In genomic region chr5:137352011-137352975, GRCm38 (mm10) we compare ENCODE assay signal across 7 mouse cellular contexts. TPM values are rescaled to one million over a fixed set of nuclear protein-coding genes. Genes with fewer than 3 reads are reported as not detected.
DNase-seq lines count a peak whose midpoint lies in the region; ATAC-seq and TF ChIP-seq lines count a peak whose summit lies in the region.

No protein-coding gene starts in this region.

- H3K4me1 ChIP-seq in embryonic fibroblast, embryonic 13.5 days (ENCODE audit: control insufficient read depth, insufficient read depth, low read length) = no peaks in the 10 kb centered on the region; the same call in 1 of the 2 replicates
- peaks cover 45% of the 10 kb centered on the region for H3K4me1 ChIP-seq in hindbrain, embryonic 12.5 days
- peaks cover 46% of the 10 kb centered on the region for H3K4me1 ChIP-seq in limb, embryonic 15.5 days
- H3K4me1 ChIP-seq in neural tube, embryonic 13.5 days (replicated peaks) = peaks cover 46% of the 10 kb centered on the region

- 23% methylated on average over 16 of the region's 16 CpGs for WGBS in hindbrain, embryonic 12.5 days
- 4% methylated on average over 16 of the region's 16 CpGs for WGBS in limb, embryonic 15.5 days
- WGBS in neural tube, embryonic 13.5 days = 21% methylated on average over 16 of the region's 16 CpGs

- no peaks in the 10 kb centered on the region for H3K9me3 ChIP-seq in hindbrain, embryonic 12.5 days (replicated peaks)
- no peaks in the 10 kb centered on the region for H3K9me3 ChIP-seq in limb, embryonic 15.5 days
- H3K9me3 ChIP-seq in neural tube, embryonic 13.5 days = no peaks in the 10 kb centered on the region

- no peak for ATAC-seq in hindbrain, embryonic 12.5 days (ENCODE audit: low FRiP score)
- ATAC-seq in limb, embryonic 15.5 days (ENCODE audit: insufficient number of reproducible peaks, low FRiP score, low TSS enrichment, low read depth) = no peak
- no peak for ATAC-seq in neural tube, embryonic 13.5 days (ENCODE audit: low read depth)

- H3K4me2 ChIP-seq in hindbrain, embryonic 12.5 days (replicated peaks) = peak overlapping the region; percentile 85
- H3K4me2 ChIP-seq in limb, embryonic 15.5 days = peak overlapping the region; percentile 83
- peak overlapping the region; percentile 90 for H3K4me2 ChIP-seq in neural tube, embryonic 13.5 days

- H3K9ac ChIP-seq in hindbrain, embryonic 12.5 days = peak overlapping the region; percentile 87
- H3K9ac ChIP-seq in limb, embryonic 15.5 days = peak overlapping the region; percentile 87
- peak overlapping the region; percentile 79 for H3K9ac ChIP-seq in neural tube, embryonic 13.5 days

- H3K36me3 ChIP-seq in hindbrain, embryonic 12.5 days = peaks cover 26% of the 10 kb centered on the region
- H3K36me3 ChIP-seq in limb, embryonic 15.5 days = peaks cover 34% of the 10 kb centered on the region
- peaks cover 24% of the 10 kb centered on the region; the same call in 1 of the 2 replicates for H3K36me3 ChIP-seq in neural tube, embryonic 13.5 days

- no peak overlapping the region for H3K27ac ChIP-seq in embryonic fibroblast, embryonic 13.5 days (ENCODE audit: insufficient read depth, low read length)
- 0 out of 2 replicates have a peak overlapping the region, but pooled peaks have one; percentile 17 for H3K27ac ChIP-seq in hindbrain, embryonic 12.5 days
- H3K27ac ChIP-seq in limb, embryonic 15.5 days = peak overlapping the region; percentile 99
- H3K27ac ChIP-seq in neural tube, embryonic 13.5 days (replicated peaks) = no peak overlapping the region

- TF ChIP-seq POLR2A in embryonic fibroblast, embryonic 13.5 days (IDR thresholded peaks at IDR 0.05; ENCODE audit: low read depth, low read length) = no peak

- peak overlapping the region; percentile 91 for H3K4me3 ChIP-seq in embryonic fibroblast, embryonic 13.5 days (ENCODE audit: insufficient read depth, low read length)
- H3K4me3 ChIP-seq in hindbrain, embryonic 12.5 days = peak overlapping the region; percentile 75
- H3K4me3 ChIP-seq in limb, embryonic 15.5 days = peak overlapping the region; percentile 86
- H3K4me3 ChIP-seq in neural tube, embryonic 13.5 days = peak overlapping the region; percentile 55

- peaks cover 9% of the 10 kb centered on the region for H3K27me3 ChIP-seq in hindbrain, embryonic 12.5 days
- no peaks in the 10 kb centered on the region for H3K27me3 ChIP-seq in limb, embryonic 15.5 days
- peaks cover 30% of the 10 kb centered on the region for H3K27me3 ChIP-seq in neural tube, embryonic 13.5 days

- no peak for TF ChIP-seq CTCF in embryonic fibroblast, embryonic 13.5 days (IDR thresholded peaks at IDR 0.05; ENCODE audit: borderline replicate concordance, insufficient read depth, low read length)

- peak; percentile 38 for DNase-seq in adipocyte (ENCODE audit: low spot score)
- DNase-seq in left cerebral cortex, postnatal 14 days (ENCODE audit: low spot score in 2 of 2) = no peak
- no peak for DNase-seq in T-cell, adult 2 months (ENCODE audit: low spot score)

- intact Hi-C loops in left cerebral cortex, postnatal 14 days (cut with DNase I) = no loop called here

RNA-seq across cellular contexts. Expression of gene Ephb4, which starts 2.4 kb away (rescaled TPM):
- polyA plus RNA-seq in embryonic fibroblast, embryonic 13.5 days (2011; ENCODE audit: insufficient read length, low read depth, missing spikeins) = 36.2 and 43.4 TPM in 2 replicates
- 40.9 and 45.0 TPM in 2 replicates for polyA plus RNA-seq in hindbrain, embryonic 12.5 days (2016; fragmentation: Nextera tagmentation; extraction: Ambion mirVana)
- polyA plus RNA-seq in limb, embryonic 15.5 days (2015; fragmentation: Nextera tagmentation; extraction: Ambion mirVana) = 61.1 and 68.6 TPM in 2 replicates
- 10.8 and 13.4 TPM in 2 replicates for polyA plus RNA-seq in neural tube, embryonic 13.5 days (2015; fragmentation: Nextera tagmentation; extraction: Ambion mirVana)
- total RNA-seq in left cerebral cortex, postnatal 14 days (2021) = 1 to 10 TPM; 6.0 to 7.6 TPM

RNA-seq across cellular contexts. Expression of gene Slc12a9, which starts 18.9 kb away (rescaled TPM):
- 7.2 and 7.7 TPM in 2 replicates for polyA plus RNA-seq in embryonic fibroblast, embryonic 13.5 days (2011; ENCODE audit: insufficient read length, low read depth, missing spikeins)
- polyA plus RNA-seq in hindbrain, embryonic 12.5 days (2016; fragmentation: Nextera tagmentation; extraction: Ambion mirVana) = 21.9 and 23.6 TPM in 2 replicates
- polyA plus RNA-seq in limb, embryonic 15.5 days (2015; fragmentation: Nextera tagmentation; extraction: Ambion mirVana) = 13.9 and 14.4 TPM in 2 replicates
- polyA plus RNA-seq in neural tube, embryonic 13.5 days (2015; fragmentation: Nextera tagmentation; extraction: Ambion mirVana) = 26.9 and 27.4 TPM in 2 replicates
- 10 to 100 TPM; 23.7 to 28.0 TPM for total RNA-seq in left cerebral cortex, postnatal 14 days (2021)

RNA-seq across cellular contexts. Expression of gene Trip6, which starts 38.1 kb away (rescaled TPM):
- polyA plus RNA-seq in embryonic fibroblast, embryonic 13.5 days (2011; ENCODE audit: insufficient read length, low read depth, missing spikeins) = 32.5 and 42.9 TPM in 2 replicates
- 40.0 and 40.7 TPM in 2 replicates for polyA plus RNA-seq in hindbrain, embryonic 12.5 days (2016; fragmentation: Nextera tagmentation; extraction: Ambion mirVana)
- 109 and 110 TPM in 2 replicates for polyA plus RNA-seq in limb, embryonic 15.5 days (2015; fragmentation: Nextera tagmentation; extraction: Ambion mirVana)
- 17.7 and 23.8 TPM in 2 replicates for polyA plus RNA-seq in neural tube, embryonic 13.5 days (2015; fragmentation: Nextera tagmentation; extraction: Ambion mirVana)
- 1 to 10 TPM; 3.5 to 3.9 TPM for total RNA-seq in left cerebral cortex, postnatal 14 days (2021)

RNA-seq across cellular contexts. Expression of gene Srrt, which starts 44.8 kb away (rescaled TPM):
- polyA plus RNA-seq in embryonic fibroblast, embryonic 13.5 days (2011; ENCODE audit: insufficient read length, low read depth, missing spikeins) = 93.6 and 108 TPM in 2 replicates
- 151 and 152 TPM in 2 replicates for polyA plus RNA-seq in hindbrain, embryonic 12.5 days (2016; fragmentation: Nextera tagmentation; extraction: Ambion mirVana)
- polyA plus RNA-seq in limb, embryonic 15.5 days (2015; fragmentation: Nextera tagmentation; extraction: Ambion mirVana) = 113 and 117 TPM in 2 replicates
- polyA plus RNA-seq in neural tube, embryonic 13.5 days (2015; fragmentation: Nextera tagmentation; extraction: Ambion mirVana) = 102 and 115 TPM in 2 replicates
- total RNA-seq in left cerebral cortex, postnatal 14 days (2021) = 100 to 1,000 TPM; 167 to 176 TPM

RNA-seq across cellular contexts. Expression of gene Ufsp1, which starts 57.9 kb away (rescaled TPM):
- 4.4 and 7.7 TPM in 2 replicates for polyA plus RNA-seq in embryonic fibroblast, embryonic 13.5 days (2011; ENCODE audit: insufficient read length, low read depth, missing spikeins)
- 8.1 and 10.3 TPM in 2 replicates for polyA plus RNA-seq in hindbrain, embryonic 12.5 days (2016; fragmentation: Nextera tagmentation; extraction: Ambion mirVana)
- polyA plus RNA-seq in limb, embryonic 15.5 days (2015; fragmentation: Nextera tagmentation; extraction: Ambion mirVana) = 6.7 and 11.3 TPM in 2 replicates
- polyA plus RNA-seq in neural tube, embryonic 13.5 days (2015; fragmentation: Nextera tagmentation; extraction: Ambion mirVana) = 15.1 and 18.3 TPM in 2 replicates
- 10 to 100 TPM; 16.4 to 17.1 TPM for total RNA-seq in left cerebral cortex, postnatal 14 days (2021)

Comparison
In these comparisons a context has a peak if more than half of its experiments do, and no peak if none do; other contexts are left out.
1. H3K27ac ChIP-seq: peak in hindbrain, embryonic 12.5 days (single experiment) and limb, embryonic 15.5 days (single experiment); none in embryonic fibroblast, embryonic 13.5 days (single experiment) and neural tube, embryonic 13.5 days (single experiment).
2. Peak in every context shown above with its lines, with median percentiles within 50 percentile points of each other: H3K4me3 ChIP-seq, H3K4me2 ChIP-seq and H3K9ac ChIP-seq.